Mouse (Mus musculus) kidney, postnatal 10 days (tissue): Measurements from ENCODE around the gene Acy3.
A peak's percentile ranks its signal among the peaks of the same experiment; 100 is the strongest.
"Not testable (repeated sequence)": the region's sequence is repeated elsewhere in the genome, so short reads cannot be mapped to it uniquely, and the experiment has no call there.

Experiments
- DNase-seq: peaks from one replicate; pipeline ENCODE4 v3.0.0; 2021; ENCODE audit warnings: mixed read lengths

The Acy3 gene

DNA sequence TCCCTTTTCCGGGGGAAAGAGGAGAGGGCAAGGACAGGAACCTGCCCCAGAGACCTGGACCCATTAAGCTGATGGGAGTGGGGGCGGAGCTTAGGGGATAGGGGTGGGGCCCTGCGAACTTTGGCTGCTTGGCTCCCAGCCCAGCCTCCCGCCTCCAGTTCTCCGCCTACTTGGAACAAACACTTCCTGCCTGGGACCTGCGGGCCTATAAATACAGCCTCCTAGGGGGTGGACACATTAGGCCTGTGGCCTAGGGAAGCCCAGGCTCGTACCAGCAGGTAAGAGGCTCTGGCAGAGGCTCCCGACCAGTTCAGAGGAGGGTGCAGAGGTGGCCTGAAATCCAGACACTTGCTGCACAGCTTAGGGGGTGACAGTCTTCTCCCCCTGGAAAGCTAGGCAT, at the start of gene Acy3:
Gene Acy3, plus strand, starts transcription at position 237 of the 400 bp plus-strand sequence.
- peak; percentile 97 for DNase-seq

DNA sequence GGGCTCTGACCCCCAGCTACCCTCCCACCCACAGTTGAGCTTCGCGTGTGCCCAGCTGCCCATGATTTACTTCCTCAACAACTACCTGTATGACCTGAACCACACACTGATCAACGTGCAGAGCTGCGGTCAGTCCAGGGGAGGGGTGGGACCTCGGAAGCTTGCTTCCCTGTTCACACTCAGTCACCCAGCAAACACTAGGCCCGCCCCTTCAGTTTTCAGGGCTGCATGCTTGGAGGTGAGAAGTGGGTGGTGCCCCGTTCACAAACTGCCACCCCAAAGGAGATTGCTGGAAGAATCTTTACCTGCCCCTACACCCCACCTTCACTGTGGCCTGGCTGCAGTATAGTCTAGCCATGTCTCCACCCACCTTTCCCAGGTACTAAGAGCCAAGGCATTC, 44.1 kb upstream of the Acy3 start:
- no peak for DNase-seq

DNA sequence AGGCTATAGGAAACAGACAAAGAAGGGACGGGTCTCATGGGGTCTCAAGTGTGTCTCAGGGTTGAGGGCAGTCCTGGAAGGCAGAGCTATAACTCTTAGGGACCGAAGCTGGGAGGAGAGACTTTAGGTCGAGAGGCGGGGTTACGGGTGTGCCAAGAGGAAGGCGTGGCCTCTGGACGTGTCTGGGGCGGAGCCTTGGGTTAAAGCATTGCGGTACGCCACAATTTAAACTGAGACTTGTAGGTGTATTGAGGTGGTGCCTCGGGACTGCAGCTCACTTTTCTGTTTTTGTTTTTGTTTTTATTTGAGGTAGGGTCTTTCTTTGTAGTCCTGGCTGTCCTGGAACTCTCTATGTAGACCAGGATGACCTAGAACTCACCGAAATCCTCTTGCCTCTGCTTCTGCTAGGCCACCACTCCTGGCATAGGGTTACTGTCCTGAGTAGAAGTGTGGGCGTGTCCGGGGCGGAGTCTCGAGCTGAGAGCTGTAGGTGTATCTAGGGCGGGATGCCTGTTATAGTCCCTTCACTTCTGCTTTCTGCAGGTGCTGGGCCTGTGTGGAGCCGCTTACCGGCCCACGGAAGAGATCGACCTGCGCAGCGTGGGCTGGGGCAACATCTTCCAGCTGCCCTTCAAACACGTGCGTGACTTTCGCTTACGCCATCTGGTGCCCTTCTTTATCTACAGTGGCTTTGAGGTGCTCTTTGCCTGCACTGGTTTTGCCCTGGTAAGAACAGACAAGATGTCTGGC, 43.2 kb upstream of the Acy3 start:
- DNase-seq, result peak; percentile 58

GRCm38 (mm10) chr19:3945872-3946564, 40.4 kb upstream of the Acy3 start:
- DNase-seq, result peak; percentile 73

GRCm38 (mm10) chr19:3946715-3947114, 39.7 kb upstream of the Acy3 start:
- peak; percentile 86 for DNase-seq

DNA sequence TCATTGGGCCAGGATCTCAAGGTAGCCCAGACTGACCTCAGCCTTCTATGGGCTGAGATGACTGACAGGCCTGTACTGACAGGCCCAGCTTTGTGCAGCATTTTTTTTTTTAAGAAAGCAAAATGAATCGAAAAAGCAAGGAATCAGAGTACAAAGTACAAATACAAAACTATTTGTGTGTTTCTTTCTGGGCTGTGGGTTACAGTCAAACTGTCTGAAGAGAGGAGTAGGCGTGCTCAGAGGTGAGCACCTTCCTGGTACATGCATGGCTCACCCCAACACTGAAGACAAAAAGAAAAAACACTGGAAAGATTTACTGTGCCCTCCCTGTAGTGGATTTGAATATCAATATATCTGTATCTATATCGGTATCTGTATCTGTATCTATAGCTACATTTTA, 38.6 kb upstream of the Acy3 start:
- DNase-seq, result no peak

DNA sequence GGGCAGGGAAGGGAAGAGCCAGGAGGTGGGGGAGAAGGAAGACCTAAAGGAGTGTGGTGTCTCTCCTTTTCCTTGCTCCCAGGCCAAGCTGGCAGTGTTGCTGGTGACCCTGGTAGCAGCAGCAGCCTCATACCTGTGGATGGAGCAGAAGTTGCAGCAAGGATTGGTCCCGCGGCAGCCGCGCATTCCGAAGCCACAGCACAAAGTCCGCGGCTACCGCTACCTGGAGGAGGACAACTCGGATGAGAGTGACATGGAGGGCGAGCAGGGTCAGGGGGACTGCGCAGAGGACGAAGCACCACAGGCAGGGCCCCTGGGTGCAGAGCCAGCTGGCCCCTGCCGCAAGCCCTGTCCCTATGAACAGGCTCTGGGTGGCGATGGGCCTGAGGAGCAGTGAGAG, 37.8 kb upstream of the Acy3 start:
- DNase-seq, result no peak

DNA sequence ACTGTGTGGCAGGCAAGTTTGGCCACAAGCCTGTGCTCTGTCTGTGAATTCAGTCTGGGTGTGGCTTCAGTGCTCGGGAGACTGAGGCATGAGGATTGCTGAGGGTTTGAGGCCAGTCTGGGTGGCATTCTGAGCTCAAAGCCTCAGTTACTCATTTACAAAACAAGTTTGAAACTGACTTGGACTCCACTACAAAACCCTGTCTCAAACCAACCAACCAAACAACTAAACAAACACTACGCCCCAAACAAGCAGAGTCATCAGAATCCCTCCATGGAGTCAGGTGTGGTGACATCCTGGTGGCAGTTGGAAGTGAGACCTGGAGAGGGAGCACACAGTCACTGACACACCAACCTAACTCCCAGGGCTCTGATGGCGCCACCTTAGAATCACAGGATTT, 36.0 kb upstream of the Acy3 start:
- DNase-seq, result no peak

GRCm38 (mm10) chr19:3951461-3951860, 34.9 kb upstream of the Acy3 start:
- DNase-seq, result no peak

- DNase-seq, result no peak
Observed at GRCm38 (mm10) chr19:3952099-3952498, 34.3 kb upstream of the Acy3 start.

DNA sequence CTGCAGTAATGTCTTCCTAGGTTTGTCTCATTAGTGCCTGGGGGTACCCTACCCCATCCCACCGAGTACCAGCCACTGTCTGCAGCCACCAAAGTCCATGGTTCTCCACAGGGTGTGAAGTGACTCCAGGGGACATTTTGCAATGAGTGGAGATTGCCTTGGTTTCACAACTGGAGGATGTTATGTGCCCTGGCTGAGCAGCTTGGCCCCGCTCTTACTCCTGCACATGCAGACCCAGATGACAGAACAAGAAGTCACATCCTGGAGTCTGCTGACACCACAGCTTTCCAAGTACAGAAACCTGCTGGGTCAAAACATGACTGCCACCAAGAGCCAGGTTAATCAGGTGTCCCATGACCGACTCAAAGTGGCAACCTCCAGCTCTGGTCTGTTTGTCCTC, 31.3 kb upstream of the Acy3 start:
- DNase-seq, result no peak

- no peak for DNase-seq
Observed at GRCm38 (mm10) chr19:3955804-3956203, 30.6 kb upstream of the Acy3 start.

DNA sequence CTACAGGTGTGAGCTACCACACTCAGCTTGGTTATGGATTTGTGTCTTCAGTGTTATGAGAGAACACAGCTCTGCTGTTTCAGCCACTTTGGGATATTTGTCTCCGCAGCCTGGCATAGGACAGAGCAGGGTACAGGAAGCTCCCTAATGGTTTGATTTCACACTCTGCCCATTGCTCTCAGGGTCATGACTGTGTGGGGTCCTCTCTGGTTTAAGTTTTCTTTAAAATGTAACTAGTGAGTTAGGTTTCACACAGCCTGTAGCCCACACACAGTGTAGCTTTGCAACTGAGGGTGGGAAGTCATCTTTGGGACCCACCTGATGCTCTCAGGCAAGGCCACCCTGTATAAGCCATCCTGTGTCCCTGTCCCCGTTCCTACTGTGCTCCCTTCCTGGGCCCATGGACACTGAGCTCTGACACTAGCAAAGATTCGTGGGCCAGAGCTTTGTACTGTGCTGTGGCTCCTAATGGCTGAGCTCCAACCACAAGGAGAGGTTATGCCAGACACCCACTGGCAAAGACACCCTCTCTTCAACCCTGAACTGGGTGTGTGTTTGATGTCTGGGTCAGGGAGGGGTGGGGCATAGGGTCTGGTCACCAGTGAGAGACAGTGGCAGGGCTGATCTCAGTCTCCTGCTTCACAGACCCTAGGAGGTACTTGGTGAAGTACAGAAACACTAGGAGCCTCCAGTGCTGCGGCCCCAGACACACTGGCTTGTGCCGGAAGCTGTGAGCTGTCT, 28.9 kb upstream of the Acy3 start:
- DNase-seq, result not testable (repeated sequence)

- peak; percentile 44 for DNase-seq
Observed at GRCm38 (mm10) chr19:3958470-3958869, 27.9 kb upstream of the Acy3 start, which contains the start of gene Aldh3b3. Aldh3b3 (plus strand) TSS chr19:3958645.

- DNase-seq, result no peak
Observed at GRCm38 (mm10) chr19:3959030-3959429, 27.3 kb upstream of the Acy3 start.

GRCm38 (mm10) chr19:3960211-3960610, 26.2 kb upstream of the Acy3 start:
- no peak for DNase-seq

- not testable (repeated sequence) for DNase-seq
Observed at GRCm38 (mm10) chr19:3961805-3962204, 24.6 kb upstream of the Acy3 start.

DNA sequence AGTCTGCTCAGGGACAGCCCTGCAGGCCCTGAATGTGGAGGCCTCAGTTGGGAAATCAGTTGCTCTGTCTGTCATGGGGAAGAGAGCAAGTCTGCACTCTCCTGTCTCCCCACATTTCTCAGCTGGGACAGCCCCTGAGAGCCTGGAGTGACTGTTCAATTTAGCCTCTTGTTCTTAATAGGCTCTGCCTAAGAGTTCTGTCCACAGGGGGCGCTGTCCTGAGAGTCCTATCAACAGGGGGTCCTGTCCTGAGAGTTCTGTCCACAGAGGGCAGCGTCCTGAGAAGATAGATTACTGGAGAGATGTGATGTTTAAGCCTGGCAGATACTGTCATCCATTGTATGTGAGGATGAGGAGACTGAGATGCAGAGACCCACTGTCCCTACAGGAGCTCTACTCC, 23.9 kb upstream of the Acy3 start:
- peak; percentile 59 for DNase-seq

GRCm38 (mm10) chr19:3964030-3964429, 22.3 kb upstream of the Acy3 start:
- DNase-seq, result no peak

GRCm38 (mm10) chr19:3966330-3967075, 19.9 kb upstream of the Acy3 start:
- DNase-seq, result no peak

- no peak for DNase-seq
Observed at GRCm38 (mm10) chr19:3967258-3967657, 19.1 kb upstream of the Acy3 start.

GRCm38 (mm10) chr19:3972229-3972628, 14.1 kb upstream of the Acy3 start, which contains the start of gene Aldh3b2:
Aldh3b2 (plus strand) TSS chr19:3972328.
- no peak for DNase-seq

DNA sequence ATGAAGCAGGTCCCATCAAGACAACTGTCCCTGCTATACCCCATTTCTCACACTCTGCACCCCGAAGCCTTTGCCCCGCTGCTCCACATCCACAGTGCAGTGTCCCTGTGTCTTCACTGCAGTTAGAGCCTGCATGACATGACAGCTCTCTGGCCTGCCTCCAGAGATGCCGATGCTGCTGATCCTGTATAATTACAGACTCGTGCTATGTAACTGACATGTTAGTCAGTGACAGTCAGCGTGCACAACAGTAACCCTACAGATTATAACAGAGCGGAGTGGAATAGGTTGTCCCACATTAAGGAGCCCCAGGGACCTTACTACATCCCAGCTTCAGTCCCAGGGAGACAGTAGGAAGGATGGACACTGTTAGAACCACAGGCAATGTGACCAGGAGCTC, 11.8 kb upstream of the Acy3 start:
- not testable (repeated sequence) for DNase-seq
